Mouse (Mus musculus): ENCODE measurements around the gene Wwc2. TPM values are rescaled to one million over a fixed set of nuclear protein-coding genes. Genes with fewer than 3 reads are reported as not detected.
"Not testable (repeated sequence)": the region's sequence is repeated elsewhere in the genome, so short reads cannot be mapped to it uniquely, and the experiment has no call there.

Wwc2 gene
- polyA plus RNA-seq, 1 experiment: 10.5 TPM

DNA sequence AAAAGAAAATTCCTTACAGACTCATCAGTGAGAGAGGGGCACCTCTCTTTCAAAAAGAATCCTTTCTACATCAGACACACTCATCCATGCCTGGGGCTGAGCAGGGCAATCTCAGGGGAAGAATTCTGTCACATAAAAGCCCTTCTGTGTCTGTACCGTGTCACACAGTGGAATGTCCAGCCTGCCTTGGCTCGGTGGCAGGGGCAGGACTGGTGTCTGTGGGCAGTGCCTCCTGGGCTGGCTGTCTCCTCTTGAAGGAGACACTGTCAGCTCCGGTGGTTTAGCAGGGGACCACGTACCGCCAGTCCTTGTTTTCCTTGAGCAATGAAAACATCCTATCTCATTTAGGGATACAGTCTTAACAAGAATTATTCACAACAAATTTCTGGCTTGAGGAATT, 165.1 kb downstream of the Wwc2 start:
- TF ChIP-seq POLR2A (IDR thresholded peaks at IDR 0.05; ENCODE audit: extremely low read depth, insufficient read depth, low read length) (no peak), CTCF (IDR thresholded peaks at IDR 0.05; ENCODE audit: extremely low read depth, insufficient read depth, low read length) (no peak)
- H3K27ac ChIP-seq (ENCODE audit: insufficient read depth, low read length): no peak overlapping the region

DNA sequence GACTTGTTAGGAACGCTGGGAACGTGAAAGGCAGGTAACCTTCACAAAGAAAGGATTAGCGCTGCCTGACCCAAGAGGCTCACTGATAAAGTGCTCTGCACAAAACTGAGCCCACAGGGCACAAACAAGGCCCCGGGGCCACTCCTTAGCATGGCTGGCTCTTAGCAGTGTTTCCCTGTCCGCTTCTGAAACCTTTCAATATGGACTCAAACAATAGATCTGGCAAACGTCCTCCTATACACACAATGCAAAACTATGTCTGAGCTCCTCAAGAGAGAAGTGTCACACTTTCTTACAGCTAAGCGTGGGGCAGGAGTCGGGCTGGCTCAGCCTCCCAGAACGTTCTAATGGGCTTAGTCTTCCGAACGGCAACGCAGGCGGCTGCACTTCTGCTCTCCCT, 166.5 kb downstream of the Wwc2 start, which contains the start of gene Cldn22:
Gene Cldn22 (plus strand): TSS at position 301 of the 400 bp plus-strand sequence.
- TF ChIP-seq CTCF (IDR thresholded peaks at IDR 0.05; ENCODE audit: extremely low read depth, insufficient read depth, low read length) (no peak), POLR2A (IDR thresholded peaks at IDR 0.05; ENCODE audit: extremely low read depth, insufficient read depth, low read length) (no peak)
- Histone ChIP-seq H3K4me3 (ENCODE audit: insufficient read depth, low read length) (no peak within 1 kb of the TSS), H3K27ac (ENCODE audit: insufficient read depth, low read length) (no peak within 1 kb of the TSS), H3K4me1 (ENCODE audit: control insufficient read depth, insufficient read depth, low read length) (no peaks in the 10 kb centered on the region)

More for the DNA sequence above, 165.1 kb downstream of the Wwc2 start:
- Histone ChIP-seq H3K4me3 (ENCODE audit: insufficient read depth, low read length) (no peak overlapping the region), H3K4me1 (ENCODE audit: control insufficient read depth, insufficient read depth, low read length) (no peaks in the 10 kb centered on the region)

DNA sequence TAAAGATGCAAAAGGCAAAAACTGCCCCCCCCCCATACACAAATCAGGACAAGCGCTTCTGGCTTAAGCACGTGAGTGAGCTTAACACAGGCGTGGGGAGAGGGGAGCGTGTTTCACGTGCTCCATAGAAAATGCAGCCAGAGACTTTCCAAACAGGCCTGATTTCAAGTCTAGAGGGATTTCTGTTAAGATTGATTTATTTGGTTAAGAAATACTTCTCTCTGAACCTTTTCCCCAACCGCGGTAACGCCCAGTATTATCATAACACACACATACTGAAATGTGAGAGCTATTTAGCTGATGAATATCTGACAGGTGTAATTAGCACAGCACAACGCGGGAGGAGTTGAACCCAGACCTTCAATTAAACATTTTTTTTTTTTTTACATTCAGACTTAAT, 166.9 kb downstream of the Wwc2 start:
- Histone ChIP-seq H3K4me3 (ENCODE audit: insufficient read depth, low read length) (no peak overlapping the region), H3K27ac (ENCODE audit: insufficient read depth, low read length) (no peak overlapping the region), H3K4me1 (ENCODE audit: control insufficient read depth, insufficient read depth, low read length) (no peaks in the 10 kb centered on the region)
- TF ChIP-seq POLR2A (IDR thresholded peaks at IDR 0.05; ENCODE audit: extremely low read depth, insufficient read depth, low read length) (no peak), CTCF (IDR thresholded peaks at IDR 0.05; ENCODE audit: extremely low read depth, insufficient read depth, low read length) (no peak)

DNA sequence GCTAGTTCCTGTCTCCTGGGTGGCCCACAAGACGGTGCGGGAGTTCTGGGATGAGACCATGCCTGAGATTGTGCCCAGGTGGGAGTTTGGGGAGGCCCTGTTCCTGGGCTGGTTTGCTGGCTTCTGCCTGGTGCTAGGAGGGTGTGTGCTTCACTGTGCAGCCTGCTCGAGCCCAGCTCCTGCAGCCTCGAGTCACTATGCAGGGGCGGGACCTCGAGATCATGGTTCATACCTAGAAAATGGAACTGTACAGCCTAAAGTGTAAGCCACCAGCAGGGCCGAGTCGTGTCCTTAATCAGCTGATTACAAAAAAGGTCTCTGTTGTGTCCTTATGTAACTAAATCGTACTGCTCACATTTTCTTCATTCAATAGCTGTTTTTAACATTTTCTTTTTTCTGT, 168.2 kb downstream of the Wwc2 start:
- not testable (repeated sequence) for H3K4me3 ChIP-seq (ENCODE audit: insufficient read depth, low read length); H3K4me1 ChIP-seq (ENCODE audit: control insufficient read depth, insufficient read depth, low read length); H3K27ac ChIP-seq (ENCODE audit: insufficient read depth, low read length)

DNA sequence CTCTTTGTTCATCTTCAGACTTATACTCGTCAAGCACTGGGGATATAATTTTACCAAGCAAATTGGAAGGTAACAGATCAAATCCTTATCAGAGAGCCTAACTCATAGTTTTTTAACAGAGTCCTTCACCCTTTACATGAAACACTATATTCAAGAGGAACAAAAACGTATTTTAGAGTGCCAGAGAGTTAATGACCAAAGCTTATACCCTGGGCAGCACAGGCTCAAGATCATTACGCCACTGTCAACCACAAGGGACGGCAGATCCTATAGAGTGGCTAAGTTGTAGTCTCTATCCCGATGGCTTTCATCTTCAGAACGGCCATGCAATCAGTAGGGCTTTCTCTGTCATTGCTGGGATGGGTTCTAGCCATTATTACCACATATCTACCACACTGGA, 168.9 kb downstream of the Wwc2 start, which contains the start of gene Cldn24:
Gene Cldn24 (plus strand): TSS at position 301 of the 400 bp plus-strand sequence.
- Histone ChIP-seq H3K4me3 (ENCODE audit: insufficient read depth, low read length) (no peak within 1 kb of the TSS), H3K27ac (ENCODE audit: insufficient read depth, low read length) (no peak within 1 kb of the TSS), H3K4me1 (ENCODE audit: control insufficient read depth, insufficient read depth, low read length) (no peaks in the 10 kb centered on the region)
- no peak for TF ChIP-seq POLR2A (IDR thresholded peaks at IDR 0.05; ENCODE audit: extremely low read depth, insufficient read depth, low read length)
- TF ChIP-seq CTCF (IDR thresholded peaks at IDR 0.05; ENCODE audit: extremely low read depth, insufficient read depth, low read length): no peak

DNA sequence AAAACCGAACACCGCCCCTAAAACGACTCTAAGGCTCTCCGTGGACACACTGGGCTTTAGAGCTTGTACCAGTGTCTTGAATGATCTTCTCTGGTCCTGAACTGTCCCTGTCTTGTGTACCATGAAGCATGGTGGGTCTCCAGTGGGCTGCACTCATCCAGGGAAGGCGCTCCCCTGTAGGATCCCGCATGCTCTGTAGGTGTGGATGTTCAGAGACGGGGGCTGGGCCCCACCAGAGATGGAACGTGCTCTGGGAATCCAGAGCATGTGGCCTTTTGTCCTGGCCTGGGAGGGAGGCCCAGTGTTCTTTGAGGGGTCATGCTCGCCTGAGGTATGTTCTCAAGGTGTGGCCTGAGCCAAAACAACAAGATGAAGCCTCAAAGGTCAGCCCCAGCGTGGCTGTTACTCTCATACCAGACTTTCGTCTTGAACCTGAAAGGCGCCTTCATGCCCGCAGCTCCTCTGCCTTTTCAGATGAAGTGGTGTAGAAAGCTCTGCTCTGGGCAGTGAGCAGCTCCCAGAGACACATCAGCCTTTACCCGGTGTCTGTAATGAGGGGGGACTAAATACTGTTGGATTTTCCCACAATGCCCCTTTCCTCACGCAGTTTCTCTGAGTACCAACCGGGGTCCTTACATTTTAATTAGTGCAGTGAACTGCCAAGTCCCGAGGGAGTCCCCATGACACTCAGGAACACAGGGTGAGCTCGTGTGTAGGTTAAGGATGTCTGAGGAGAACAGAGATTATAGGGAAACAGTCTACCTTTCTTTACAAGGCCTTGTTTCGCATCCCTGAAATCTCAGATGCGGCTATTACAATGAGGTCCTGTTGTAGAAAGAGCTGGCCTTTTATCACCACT, 169.6 kb downstream of the Wwc2 start:
- TF ChIP-seq POLR2A (IDR thresholded peaks at IDR 0.05; ENCODE audit: extremely low read depth, insufficient read depth, low read length) (no peak), CTCF (IDR thresholded peaks at IDR 0.05; ENCODE audit: extremely low read depth, insufficient read depth, low read length) (no peak)
- Histone ChIP-seq H3K4me1 (ENCODE audit: control insufficient read depth, insufficient read depth, low read length) (no peaks in the 10 kb centered on the region), H3K27ac (ENCODE audit: insufficient read depth, low read length) (no peak overlapping the region), H3K4me3 (ENCODE audit: insufficient read depth, low read length) (no peak overlapping the region)

DNA sequence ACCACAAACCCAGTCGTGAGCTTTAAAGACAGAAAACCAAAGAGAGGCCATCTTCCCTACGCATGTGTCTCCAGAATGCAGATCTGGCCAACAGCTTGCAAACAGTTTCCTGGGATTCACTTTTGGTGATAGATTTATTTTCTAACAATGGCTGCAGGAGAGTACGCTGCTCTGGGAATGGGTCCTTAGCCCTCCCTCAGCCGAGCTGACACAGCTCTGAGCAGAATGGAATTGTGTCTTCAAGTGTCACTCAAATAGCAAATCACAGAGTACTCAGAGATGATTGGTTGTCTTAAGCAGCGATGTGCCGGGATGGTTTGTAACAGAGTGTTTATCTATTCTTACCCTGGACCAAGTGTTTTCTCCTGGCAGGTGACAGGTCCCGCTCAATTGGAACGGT, 171.7 kb downstream of the Wwc2 start:
- H3K4me3 ChIP-seq (ENCODE audit: insufficient read depth, low read length): no peak overlapping the region
- TF ChIP-seq POLR2A (IDR thresholded peaks at IDR 0.05; ENCODE audit: extremely low read depth, insufficient read depth, low read length) (no peak), CTCF (IDR thresholded peaks at IDR 0.05; ENCODE audit: extremely low read depth, insufficient read depth, low read length) (no peak)
- no peak overlapping the region for H3K27ac ChIP-seq (ENCODE audit: insufficient read depth, low read length)
- no peaks in the 10 kb centered on the region for H3K4me1 ChIP-seq (ENCODE audit: control insufficient read depth, insufficient read depth, low read length)

DNA sequence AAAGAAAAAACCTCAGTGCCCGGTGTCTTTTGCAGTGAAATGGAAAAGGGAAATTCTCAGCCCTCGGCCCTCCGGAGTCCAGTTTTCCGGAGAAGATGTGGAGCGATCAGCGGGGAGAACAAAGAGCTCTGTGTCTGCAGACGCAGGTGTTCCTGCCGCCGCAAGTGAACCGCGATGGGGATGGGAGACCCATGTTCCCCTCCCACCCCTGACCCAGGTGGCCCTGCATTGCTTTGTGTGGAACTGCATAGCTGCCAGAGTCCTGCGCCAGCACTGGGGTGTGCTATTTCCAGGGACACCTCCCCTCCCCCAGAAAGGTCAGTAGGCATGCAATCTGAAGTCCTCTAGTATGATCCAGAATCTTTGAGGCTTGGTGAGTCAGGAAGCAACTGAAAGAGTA, 179.5 kb downstream of the Wwc2 start:
- Histone ChIP-seq H3K4me1 (ENCODE audit: control insufficient read depth, insufficient read depth, low read length) (no peaks in the 10 kb centered on the region), H3K4me3 (ENCODE audit: insufficient read depth, low read length) (no peak overlapping the region), H3K27ac (ENCODE audit: insufficient read depth, low read length) (no peak overlapping the region)
- TF ChIP-seq POLR2A (IDR thresholded peaks at IDR 0.05; ENCODE audit: extremely low read depth, insufficient read depth, low read length) (no peak), CTCF (IDR thresholded peaks at IDR 0.05; ENCODE audit: extremely low read depth, insufficient read depth, low read length) (no peak)

DNA sequence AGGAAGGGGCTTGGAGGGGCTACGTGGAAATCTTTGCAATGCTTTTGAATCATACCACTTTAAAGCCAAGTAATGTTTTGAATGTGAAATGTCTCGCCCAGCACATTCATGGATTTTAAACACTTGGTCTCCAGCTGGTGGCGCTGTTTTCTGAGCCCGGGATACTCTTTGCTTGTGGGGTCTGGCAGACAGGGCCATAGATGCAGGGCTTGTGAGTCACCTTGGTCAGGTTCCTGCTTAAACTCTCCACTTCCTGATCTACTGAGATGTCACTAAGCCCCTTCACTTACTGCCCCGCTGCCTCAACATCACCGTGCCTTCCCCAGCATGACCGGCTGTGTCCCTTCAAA, 180.1 kb downstream of the Wwc2 start:
- TF ChIP-seq POLR2A (IDR thresholded peaks at IDR 0.05; ENCODE audit: extremely low read depth, insufficient read depth, low read length) (no peak), CTCF (IDR thresholded peaks at IDR 0.05; ENCODE audit: extremely low read depth, insufficient read depth, low read length) (no peak)
- Histone ChIP-seq H3K27ac (ENCODE audit: insufficient read depth, low read length) (no peak overlapping the region), H3K4me3 (ENCODE audit: insufficient read depth, low read length) (no peak overlapping the region), H3K4me1 (ENCODE audit: control insufficient read depth, insufficient read depth, low read length) (no peaks in the 10 kb centered on the region)

DNA sequence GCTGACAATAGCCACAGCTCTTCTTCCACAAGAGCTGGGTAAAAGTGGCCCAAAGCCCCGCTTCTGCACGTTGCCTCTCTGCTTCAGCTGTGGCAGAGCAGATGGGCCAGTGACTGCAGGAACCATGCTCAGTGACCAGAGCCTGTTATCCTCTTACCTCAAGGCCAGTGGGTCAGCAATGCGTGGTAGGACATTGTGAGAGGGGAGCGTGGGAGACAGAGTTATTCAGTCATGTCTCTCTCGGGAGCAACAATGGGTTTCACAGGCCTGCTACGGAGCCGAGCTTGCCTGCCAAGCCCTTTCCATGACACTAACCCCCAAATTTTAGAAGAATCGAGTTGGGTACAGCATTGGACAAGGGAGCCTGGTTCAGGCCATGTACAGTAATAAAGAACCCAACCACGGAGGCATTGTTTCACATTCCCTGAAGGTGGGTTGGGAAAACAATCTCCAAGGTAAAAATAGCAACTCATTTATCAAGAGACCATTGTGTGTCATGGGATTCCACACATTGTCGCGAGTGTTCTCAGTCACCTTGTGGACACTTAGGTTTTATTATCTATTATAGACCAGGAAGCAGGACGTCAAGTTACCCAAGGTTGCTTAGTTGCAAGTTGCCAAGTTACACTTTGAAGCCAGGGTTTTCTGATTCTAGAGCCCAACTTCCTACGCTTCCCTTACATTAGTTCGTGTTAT, 180.6 kb downstream of the Wwc2 start:
- no peak overlapping the region for H3K4me3 ChIP-seq (ENCODE audit: insufficient read depth, low read length)
- H3K4me1 ChIP-seq (ENCODE audit: control insufficient read depth, insufficient read depth, low read length): no peaks in the 10 kb centered on the region
- no peak overlapping the region for H3K27ac ChIP-seq (ENCODE audit: insufficient read depth, low read length)
- TF ChIP-seq CTCF (IDR thresholded peaks at IDR 0.05; ENCODE audit: extremely low read depth, insufficient read depth, low read length) (no peak), POLR2A (IDR thresholded peaks at IDR 0.05; ENCODE audit: extremely low read depth, insufficient read depth, low read length) (no peak)
